Mouse (Mus musculus) duodenum, adult 2 months (tissue): Measurements from ENCODE around the gene Huwe1. TPM values are rescaled to one million over a fixed set of nuclear protein-coding genes. Genes with fewer than 3 reads are reported as not detected.

Experiments
- polyA plus RNA-seq: library from polyadenylated mRNA; depleted of rRNA; stranded (reverse); fragments of >200 nt; gene quantifications from 2 replicates; pipeline ENCODE4 v1.2.3, GENCODE M21; 2012; ENCODE audit warnings: low replicate concordance; rRNA removed

Huwe1 gene
- polyA plus RNA-seq: 10.4 and 22.3 TPM in 2 replicates

GRCm38 (mm10) chrX:151800701-151801511 is at the start of gene Huwe1:
Gene Huwe1, plus strand, starts transcription at chrX:151800807.

Other genes with a start within 250 kb of the Huwe1 start
- 38.6 and 38.9 TPM in 2 replicates for gene Hsd17b10, start 201.0 kb downstream of the Huwe1 start, polyA plus RNA-seq
- gene Ribc1, start 215.5 kb downstream of the Huwe1 start, polyA plus RNA-seq: 0.25 and 0.32 TPM in 2 replicates
- gene Smc1a, start 215.6 kb downstream of the Huwe1 start, polyA plus RNA-seq: 5.6 and 7.7 TPM in 2 replicates